Mouse (Mus musculus): Measurements from ENCODE around the gene Mical1.

Gene Mical1

GRCm38 (mm10) chr10:41476171-41477017, at the start of gene Mical1:
Gene Mical1, plus strand, starts transcription at chr10:41476314.
- peak; percentile 80 for DNase-seq

GRCm38 (mm10) chr10:41426368-41426767, 49.7 kb upstream of the Mical1 start:
- DNase-seq = no peak

GRCm38 (mm10) chr10:41434624-41435023, 41.5 kb upstream of the Mical1 start:
- DNase-seq = peak; percentile 71

GRCm38 (mm10) chr10:41435141-41435540, 41.0 kb upstream of the Mical1 start:
- DNase-seq = no peak

GRCm38 (mm10) chr10:41448216-41448615, 27.9 kb upstream of the Mical1 start:
- DNase-seq = no peak

- DNase-seq = peak; percentile 34
Measured at GRCm38 (mm10) chr10:41449684-41450083, 26.4 kb upstream of the Mical1 start.

- peak; percentile 98 for DNase-seq
Measured at GRCm38 (mm10) chr10:41450137-41450670, 25.9 kb upstream of the Mical1 start, which contains the start of gene Zbtb24. Gene Zbtb24, plus strand, starts transcription at chr10:41450383.

- DNase-seq = no peak
Measured at GRCm38 (mm10) chr10:41450780-41451522, 25.2 kb upstream of the Mical1 start.

- DNase-seq = no peak
Measured at GRCm38 (mm10) chr10:41451656-41452055, 24.5 kb upstream of the Mical1 start.

- DNase-seq = no peak
Measured at GRCm38 (mm10) chr10:41452791-41453190, 23.3 kb upstream of the Mical1 start.

GRCm38 (mm10) chr10:41459990-41460389, 16.1 kb upstream of the Mical1 start:
- DNase-seq = no peak

GRCm38 (mm10) chr10:41460501-41460900, 15.6 kb upstream of the Mical1 start:
- no peak for DNase-seq

- DNase-seq = no peak
Measured at GRCm38 (mm10) chr10:41461057-41461722, 14.9 kb upstream of the Mical1 start.

- no peak for DNase-seq
Measured at GRCm38 (mm10) chr10:41464401-41464955, 11.6 kb upstream of the Mical1 start.

- no peak for DNase-seq
Measured at GRCm38 (mm10) chr10:41467325-41467724, 8.8 kb upstream of the Mical1 start.

GRCm38 (mm10) chr10:41470693-41471092, 5.4 kb upstream of the Mical1 start:
- DNase-seq = no peak

GRCm38 (mm10) chr10:41472534-41472933, 3.6 kb upstream of the Mical1 start:
- DNase-seq = no peak

GRCm38 (mm10) chr10:41472962-41473481, 3.1 kb upstream of the Mical1 start:
- DNase-seq = no peak

- no peak for DNase-seq
Measured at GRCm38 (mm10) chr10:41473782-41474468, 2.2 kb upstream of the Mical1 start.

- no peak for DNase-seq
Measured at GRCm38 (mm10) chr10:41474981-41475391, 1.1 kb upstream of the Mical1 start.

- peak; percentile 75 for DNase-seq
Measured at GRCm38 (mm10) chr10:41477018-41477277, 834 bp downstream of the Mical1 start.

Data from thymus, postnatal 14 days (tissue).